Mouse (Mus musculus): ENCODE data around the gene Nlrc5.

GRCm38 (mm10) chr8:94418017-94418416 lies 16.1 kb upstream of the Nlrc5 start:
- TF ChIP-seq CTCF (IDR thresholded peaks at IDR 0.05; ENCODE audit: low read depth) (no peak), EP300 (IDR thresholded peaks at IDR 0.05; ENCODE audit: low read depth) (no peak)
